Mouse (Mus musculus) lung, postnatal 10 days (tissue): ENCODE data around the gene Wdr86.
"Not testable (repeated sequence)": the region's sequence is repeated elsewhere in the genome, so short reads cannot be mapped to it uniquely, and the experiment has no call there.

Experiments used
- DNase-seq: peaks from one replicate; pipeline ENCODE4 v3.0.0; 2021

The Wdr86 gene

GRCm38 (mm10) chr5:24730986-24731385 is 459 bp upstream of the Wdr86 start:
- peak; percentile 47 for DNase-seq

DNA sequence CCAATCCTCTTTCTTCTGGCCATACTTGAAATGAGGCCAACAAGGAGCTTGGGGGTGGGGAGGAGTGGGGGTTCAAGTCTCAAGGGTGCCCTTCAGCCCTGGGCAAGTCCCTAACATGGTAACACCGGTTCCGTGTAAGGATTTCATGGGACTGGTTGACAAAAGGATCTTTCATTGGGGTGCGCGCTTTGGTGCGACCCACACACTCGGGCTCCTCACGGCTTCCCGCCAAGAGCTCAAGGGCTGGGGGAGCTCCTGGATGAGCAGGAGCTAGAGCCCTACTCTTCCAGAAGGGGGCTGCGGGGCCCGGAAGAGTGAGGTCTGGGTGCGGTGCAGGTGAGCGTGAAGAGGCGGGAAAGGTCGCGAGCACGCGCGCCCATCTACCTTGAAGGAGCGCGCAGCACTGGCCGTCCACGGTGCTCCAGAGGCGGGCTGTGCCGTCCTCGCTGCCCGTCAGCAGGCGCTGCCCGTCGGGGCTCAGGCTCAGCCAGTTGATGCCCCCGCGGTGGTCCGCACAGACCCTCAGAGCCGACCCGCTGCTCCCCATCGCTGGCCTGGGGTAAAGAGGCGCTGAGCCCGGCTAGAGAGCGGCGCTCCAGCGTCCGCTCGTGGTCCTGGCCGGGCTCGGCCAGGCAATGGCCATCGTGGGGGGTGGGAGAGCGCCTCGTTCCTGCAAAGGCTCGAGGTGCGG is 585 bp downstream of the Wdr86 start:
- DNase-seq: no peak

DNA sequence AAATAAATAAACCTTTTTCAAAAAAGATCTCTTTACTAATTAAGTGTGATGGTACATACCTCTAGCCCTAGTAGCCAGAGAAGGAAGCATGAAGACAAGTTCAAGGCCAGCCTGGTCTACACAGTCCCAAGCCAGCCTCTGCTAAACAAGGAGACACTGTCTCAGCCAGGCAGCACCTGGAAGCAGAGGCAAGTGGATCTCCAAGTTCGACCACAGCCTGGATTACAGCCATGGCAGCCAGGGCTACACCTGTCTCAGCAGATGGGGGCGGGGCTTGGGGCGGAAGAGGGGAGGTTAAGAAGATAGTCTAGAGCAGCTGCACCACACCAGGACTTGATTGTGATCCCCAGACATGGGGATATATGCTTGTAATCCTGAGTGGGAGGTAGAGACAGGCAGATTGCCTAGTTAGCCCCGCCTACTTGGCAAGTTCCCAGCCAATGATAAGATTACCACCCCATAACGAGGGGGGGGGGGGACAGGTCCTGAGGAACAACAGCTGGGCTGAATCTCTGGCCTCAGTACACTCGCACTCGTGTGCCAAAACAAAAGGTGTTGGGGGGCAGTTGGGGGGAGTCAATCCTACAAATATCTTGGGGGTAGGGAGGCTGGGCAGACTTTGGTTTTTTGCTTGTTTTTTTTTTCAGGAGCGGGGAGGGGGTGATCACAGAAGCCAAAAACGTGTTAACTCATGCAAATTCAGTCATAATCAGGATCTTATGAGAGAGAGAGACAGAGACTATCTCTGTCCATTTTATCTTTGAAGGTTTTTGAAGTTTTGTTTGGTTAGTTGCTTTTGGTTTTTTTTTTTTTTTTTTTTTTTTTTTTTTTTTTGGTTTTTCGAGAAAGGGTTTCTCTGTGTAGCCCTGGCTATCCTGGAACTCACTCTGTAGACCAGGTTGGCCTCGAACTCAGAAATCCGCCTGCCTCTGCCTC is 3.4 kb downstream of the Wdr86 start:
- peak; percentile 72 for DNase-seq

DNA sequence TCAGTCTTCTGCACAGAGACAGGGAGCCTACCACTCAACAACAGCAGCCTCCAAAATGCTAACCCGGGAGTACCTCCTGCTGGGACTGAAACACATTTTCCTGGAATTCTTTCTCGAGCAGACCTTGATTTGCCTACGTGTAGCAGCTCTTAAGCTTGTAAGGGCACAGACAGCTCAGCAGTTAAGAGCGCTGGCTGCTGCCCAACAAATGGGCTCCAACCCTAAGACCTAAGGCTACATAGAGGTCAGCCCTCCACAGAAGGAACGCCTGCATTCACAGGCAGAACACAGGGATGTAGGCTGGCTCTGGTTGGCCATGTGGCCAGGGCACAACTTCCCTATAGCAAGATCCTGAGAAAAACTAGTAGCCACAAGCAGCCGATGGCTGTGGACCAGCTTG is 4.6 kb downstream of the Wdr86 start:
- DNase-seq: no peak

DNA sequence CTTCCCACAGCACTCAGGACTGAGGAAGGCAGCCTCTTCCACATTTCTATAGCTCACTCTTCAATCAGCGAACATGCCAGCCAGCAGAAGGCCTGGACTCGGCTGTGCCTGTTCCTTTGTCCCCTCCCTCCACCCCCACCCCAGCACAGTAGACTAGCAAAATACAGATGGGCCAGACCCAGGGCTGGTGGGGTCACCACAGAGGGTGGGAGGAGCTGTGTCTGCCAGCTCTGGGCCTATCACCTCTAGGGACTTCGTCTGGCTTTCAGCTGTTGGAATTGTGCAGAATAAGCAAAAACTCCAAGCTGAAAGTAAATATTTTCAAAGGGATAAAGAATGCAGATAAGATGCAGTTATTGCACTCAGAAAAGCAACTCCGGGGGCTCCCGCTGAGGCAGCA is 5.7 kb downstream of the Wdr86 start:
- DNase-seq: peak; percentile 66

GRCm38 (mm10) chr5:24724270-24724634 is 6.3 kb downstream of the Wdr86 start:
- DNase-seq: no peak

GRCm38 (mm10) chr5:24723527-24724269 is 6.8 kb downstream of the Wdr86 start:
- DNase-seq: peak; percentile 38

GRCm38 (mm10) chr5:24719852-24720251 is 10.7 kb downstream of the Wdr86 start:
- no peak for DNase-seq

DNA sequence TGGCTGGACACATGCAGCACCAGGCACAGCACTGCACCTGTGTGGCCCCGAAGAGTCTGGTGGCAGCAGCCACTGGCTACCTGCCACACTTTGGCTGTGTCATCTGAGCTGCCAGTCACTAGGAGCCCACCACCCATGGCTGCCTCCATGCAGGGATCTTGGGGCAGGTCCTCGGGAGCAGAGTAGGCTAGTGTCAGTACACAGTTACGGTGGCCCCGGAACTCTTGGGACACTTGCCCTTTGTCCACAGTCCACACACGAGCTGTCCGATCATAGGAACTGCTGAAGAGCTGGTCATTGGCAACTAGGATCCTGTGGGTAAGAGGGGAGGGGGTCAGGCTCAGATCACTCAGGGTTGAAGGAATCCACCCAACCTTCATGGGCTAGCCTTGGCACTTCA is 12.5 kb downstream of the Wdr86 start:
- DNase-seq: no peak

GRCm38 (mm10) chr5:24713987-24714386 is 16.5 kb downstream of the Wdr86 start:
- no peak for DNase-seq

DNA sequence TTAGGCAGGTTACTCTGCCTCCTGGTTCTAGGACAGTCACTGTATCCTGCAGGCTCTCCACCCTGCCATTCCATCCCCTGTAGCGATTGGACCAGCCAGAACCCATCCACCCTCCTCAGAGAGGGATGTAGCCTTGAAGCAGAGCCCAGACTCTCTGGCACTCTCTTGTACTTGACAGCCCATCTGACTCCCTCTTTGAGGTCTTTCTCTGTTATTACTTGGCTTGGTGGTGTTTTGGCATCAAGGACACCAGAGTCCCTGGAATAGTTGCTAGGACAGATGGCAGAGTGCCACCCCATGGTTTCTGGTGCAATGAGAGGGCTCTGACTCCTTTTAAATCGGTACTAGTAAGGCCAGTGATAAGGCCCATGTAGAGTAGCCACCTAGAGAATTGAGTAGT is 17.3 kb downstream of the Wdr86 start:
- peak; percentile 69 for DNase-seq

- DNase-seq: no peak
These were observed 18.9 kb downstream of the Wdr86 start for GRCm38 (mm10) chr5:24711615-24712014.

- DNase-seq: peak; percentile 85
These were observed 20.6 kb downstream of the Wdr86 start for GRCm38 (mm10) chr5:24709962-24710361.

GRCm38 (mm10) chr5:24704615-24705014 is 25.9 kb downstream of the Wdr86 start:
- DNase-seq: no peak

DNA sequence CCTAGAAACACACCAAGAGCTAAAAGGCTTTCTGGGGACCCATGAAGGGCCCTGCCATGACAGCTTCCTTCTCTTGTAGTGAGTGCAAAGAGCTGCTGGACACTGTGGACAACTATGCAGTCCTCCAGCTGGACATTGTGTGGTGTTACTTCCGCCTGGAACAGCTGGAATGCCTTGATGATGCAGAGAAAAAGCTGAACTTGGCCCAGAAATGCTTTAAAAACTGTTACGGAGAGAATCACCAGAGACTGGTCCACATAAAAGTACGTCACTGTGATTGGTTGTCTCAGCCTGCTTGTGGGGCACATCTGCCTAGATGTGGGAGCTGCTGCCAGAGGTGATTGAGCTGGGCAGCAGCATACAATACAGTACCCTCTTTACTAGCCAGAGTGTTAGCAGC is 29.3 kb downstream of the Wdr86 start:
- peak; percentile 77 for DNase-seq

DNA sequence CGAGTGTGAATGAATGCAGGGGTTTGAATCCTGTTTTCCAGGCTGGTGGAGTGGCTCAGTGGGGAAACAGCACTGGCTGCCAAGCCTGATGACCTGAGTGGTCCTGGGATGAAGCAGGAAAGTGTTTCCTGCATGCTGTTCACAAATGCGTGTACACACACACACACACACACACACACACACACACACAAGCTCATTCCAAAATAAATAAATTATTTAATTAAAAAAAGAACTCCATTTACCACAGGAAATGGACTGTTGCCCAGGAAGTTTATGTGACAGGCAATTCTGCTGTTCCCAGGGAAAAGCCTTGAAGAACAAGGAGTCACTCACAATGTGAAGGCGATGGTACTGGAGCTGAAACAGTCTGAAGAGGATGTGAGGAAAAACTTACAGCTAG is 33.8 kb downstream of the Wdr86 start:
- DNase-seq: peak; percentile 46

- DNase-seq: peak; percentile 65
These were observed 42.8 kb downstream of the Wdr86 start for GRCm38 (mm10) chr5:24687696-24688095.

GRCm38 (mm10) chr5:24686671-24687420 is 43.7 kb downstream of the Wdr86 start:
- DNase-seq: not testable (repeated sequence)

GRCm38 (mm10) chr5:24686176-24686575 is 44.4 kb downstream of the Wdr86 start:
- no peak for DNase-seq

GRCm38 (mm10) chr5:24685366-24686093 is 45.0 kb downstream of the Wdr86 start, which contains the start of gene Nub1:
Nub1 (plus strand) TSS chr5:24685532.
- peak; percentile 100 for DNase-seq

DNA sequence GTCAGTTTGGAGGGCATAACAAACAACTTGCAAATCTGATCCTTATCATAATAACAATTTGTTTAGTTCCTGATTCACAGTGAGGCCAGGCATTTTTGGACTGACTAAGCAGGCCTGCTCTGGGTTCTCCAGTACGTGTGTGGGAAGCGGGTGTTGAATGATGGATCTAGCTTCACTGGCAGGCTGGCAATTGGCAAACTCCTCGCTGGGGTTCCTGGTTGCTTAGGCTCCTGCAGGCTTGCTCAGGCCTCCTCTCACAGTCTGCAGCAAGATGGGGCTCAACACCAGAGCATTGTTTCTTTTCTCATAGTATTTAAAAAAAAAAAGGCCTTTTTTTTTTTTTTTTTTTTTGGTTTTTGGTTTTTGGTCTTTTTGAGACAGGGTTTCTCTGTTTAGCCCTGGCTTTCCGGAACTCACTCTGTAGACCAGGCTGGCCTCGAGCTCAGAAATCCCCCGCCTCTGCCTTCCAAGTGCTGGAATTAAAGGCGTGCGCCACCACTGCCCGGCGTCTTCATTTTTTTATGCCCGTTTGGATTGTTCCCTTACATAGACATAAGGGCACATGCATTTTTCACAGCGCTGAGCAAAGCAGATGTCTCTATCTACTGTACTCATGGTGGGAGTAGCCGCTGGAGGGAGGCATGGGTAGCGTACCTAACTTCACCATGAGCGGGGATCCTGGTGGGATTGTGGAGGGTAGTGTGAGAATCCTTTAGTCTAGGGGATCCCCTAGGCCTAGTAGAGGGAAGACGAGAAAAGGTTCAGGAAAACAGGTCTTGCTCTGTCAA is 45.8 kb downstream of the Wdr86 start:
- DNase-seq: peak; percentile 61
